Mouse (Mus musculus): ENCODE results near the gene Pdss2. TPM values are rescaled to one million over a fixed set of nuclear protein-coding genes. Genes with fewer than 3 reads are reported as not detected.
"Not testable (repeated sequence)": the region's sequence is repeated elsewhere in the genome, so short reads cannot be mapped to it uniquely, and the experiment has no call there.

Gene Pdss2
- total RNA-seq, 2 experiments from 2014 or later = 28.4 to 32.2 TPM

GRCm38 (mm10) chr10:43365909-43366308, 144.6 kb downstream of the Pdss2 start:
- intact Hi-C loops (cut with DNase I) = no loop called here
- no peak for DNase-seq

GRCm38 (mm10) chr10:43368611-43369010, 147.3 kb downstream of the Pdss2 start:
- DNase-seq = no peak
- intact Hi-C loops (cut with DNase I) = no loop called here

- peak; percentile 46 to 59 for DNase-seq
- intact Hi-C loops (cut with DNase I) = loop anchor here (5.0 kb wide), 2 partner anchors 200 to 365 kb away; partner anchors contain the start of genes 9030612E09Rik and Sobp
Observed at GRCm38 (mm10) chr10:43372315-43372714, 151.0 kb downstream of the Pdss2 start.

GRCm38 (mm10) chr10:43373035-43373434, 151.7 kb downstream of the Pdss2 start:
- DNase-seq = no peak
- intact Hi-C loops (cut with DNase I) = loop anchor here (5.0 kb wide), 2 partner anchors 201 to 366 kb away; partner anchors contain the start of genes 9030612E09Rik and Sobp

- DNase-seq = no peak
- intact Hi-C loops (cut with DNase I) = loop anchor here (5.0 kb wide), 2 partner anchors 201 to 366 kb away; partner anchors contain the start of genes 9030612E09Rik and Sobp
Observed at GRCm38 (mm10) chr10:43373666-43374065, 152.4 kb downstream of the Pdss2 start.

- peak in 1 of 2 experiments; percentile 5 for DNase-seq
- intact Hi-C loops (cut with DNase I) = loop anchor here (5.0 kb wide), 2 partner anchors 153 to 418 kb away; partner anchors contain the start of gene Pdss2
Observed at GRCm38 (mm10) chr10:43375286-43375685, 154.0 kb downstream of the Pdss2 start.

GRCm38 (mm10) chr10:43376749-43377148, 155.5 kb downstream of the Pdss2 start:
- intact Hi-C loops (cut with DNase I) = loop anchor here (5.0 kb wide), 2 partner anchors 154 to 419 kb away; partner anchors contain the start of gene Pdss2
- no peak for DNase-seq

GRCm38 (mm10) chr10:43378279-43378678, 157.0 kb downstream of the Pdss2 start:
- intact Hi-C loops (cut with DNase I) = loop anchor here (5.0 kb wide), 2 partner anchors 156 to 421 kb away; partner anchors contain the start of gene Pdss2
- peak; percentile 30 to 57 for DNase-seq

GRCm38 (mm10) chr10:43378732-43379644, 157.7 kb downstream of the Pdss2 start:
- intact Hi-C loops (cut with DNase I) = loop anchor here (5.0 kb wide), 2 partner anchors 157 to 422 kb away; partner anchors contain the start of gene Pdss2
- DNase-seq = no peak

GRCm38 (mm10) chr10:43382660-43383059, 161.4 kb downstream of the Pdss2 start:
- intact Hi-C loops (cut with DNase I) = no loop called here

GRCm38 (mm10) chr10:43384623-43385022, 163.3 kb downstream of the Pdss2 start:
- intact Hi-C loops (cut with DNase I) = no loop called here
- DNase-seq = no peak

More at GRCm38 (mm10) chr10:43382660-43383059, 161.4 kb downstream of the Pdss2 start:
- no peak for DNase-seq

- intact Hi-C loops (cut with DNase I) = no loop called here
- DNase-seq = no peak
Observed at GRCm38 (mm10) chr10:43392921-43393320, 171.6 kb downstream of the Pdss2 start.

GRCm38 (mm10) chr10:43393818-43394217, 172.5 kb downstream of the Pdss2 start:
- intact Hi-C loops (cut with DNase I) = no loop called here
- no peak for DNase-seq

GRCm38 (mm10) chr10:43395824-43396223, 174.5 kb downstream of the Pdss2 start:
- intact Hi-C loops (cut with DNase I) = no loop called here
- DNase-seq = no peak

- intact Hi-C loops (cut with DNase I) = no loop called here
- DNase-seq = no peak
Observed at GRCm38 (mm10) chr10:43399596-43400316, 178.5 kb downstream of the Pdss2 start.

GRCm38 (mm10) chr10:43406107-43406506, 184.8 kb downstream of the Pdss2 start:
- DNase-seq = no peak
- intact Hi-C loops (cut with DNase I) = no loop called here

GRCm38 (mm10) chr10:43406885-43407284, 185.6 kb downstream of the Pdss2 start:
- intact Hi-C loops (cut with DNase I) = no loop called here
- no peak for DNase-seq

GRCm38 (mm10) chr10:43409506-43410230, 188.4 kb downstream of the Pdss2 start:
- intact Hi-C loops (cut with DNase I) = no loop called here
- DNase-seq = peak in 1 of 2 experiments; percentile 6

- DNase-seq; intact Hi-C loops (cut with DNase I): not testable (repeated sequence)
Observed at GRCm38 (mm10) chr10:43411164-43411563, 189.9 kb downstream of the Pdss2 start.

- intact Hi-C loops (cut with DNase I) = no loop called here
- DNase-seq = no peak
Observed at GRCm38 (mm10) chr10:43417346-43417745, 196.1 kb downstream of the Pdss2 start.
